Comparison of ENCODE assay signal across 23 mouse cellular contexts in the genomic region with DNA sequence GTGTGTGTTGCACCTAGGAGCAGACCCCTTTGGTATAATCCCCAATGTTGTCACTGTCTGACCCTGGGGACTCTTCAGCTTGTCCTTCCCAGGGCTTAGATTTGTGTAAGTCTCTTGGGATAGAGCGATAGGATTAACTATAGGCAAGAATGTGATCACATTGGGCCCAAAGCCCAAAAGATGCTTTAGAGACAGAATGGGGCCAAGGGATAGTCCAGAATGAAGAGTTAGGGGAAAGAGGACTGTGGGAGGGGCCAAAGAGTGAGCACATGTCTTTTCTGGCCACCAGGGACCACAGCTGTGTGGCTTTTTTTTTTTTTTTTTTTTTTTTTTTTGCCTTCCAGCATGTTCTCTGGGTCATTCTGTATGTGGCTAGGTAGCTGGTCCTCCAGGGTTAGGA. TPM values are rescaled to one million over a fixed set of nuclear protein-coding genes. Genes with fewer than 3 reads are reported as not detected.
A peak's percentile ranks its signal among the peaks of the same experiment; 100 is the strongest.
DNase-seq lines count a peak whose midpoint lies in the region; ATAC-seq lines count a peak whose summit lies in the region.
"Had no signal": no experiment of that assay in that cellular context is flagged by ENCODE, and none has a peak within 500 bp of the region (broad histone marks: within the 10 kb centered on the region; RNA-seq: fewer than 3 reads in every experiment).

No protein-coding gene starts in this region.

- peak overlapping the region; percentile 72 for H3K27ac ChIP-seq in forebrain, embryonic 12.5 days
- no peak overlapping the region for H3K27ac ChIP-seq in forebrain, embryonic 16.5 days (ENCODE audit: low read length)
- H3K27ac ChIP-seq in limb, embryonic 12.5 days, result peak overlapping the region; percentile 79; the same call in 1 of the 2 replicates
- H3K27ac ChIP-seq: gastrocnemius, adult 2 months; hindbrain, embryonic 13.5 days; left cerebral cortex, adult 2 months; liver, embryonic 13.5 days; lung, embryonic 15.5 days had no signal

- H3K9ac ChIP-seq in forebrain, embryonic 12.5 days, result no peak overlapping the region
- no peak overlapping the region for H3K9ac ChIP-seq in forebrain, embryonic 16.5 days (replicated peaks; ENCODE audit: low read depth, low read length)
- H3K9ac ChIP-seq in limb, embryonic 12.5 days (replicated peaks), result no peak overlapping the region
- H3K9ac ChIP-seq: hindbrain, embryonic 13.5 days; liver, embryonic 13.5 days; lung, embryonic 15.5 days had no signal

- peaks cover 53% of the 10 kb centered on the region for H3K36me3 ChIP-seq in forebrain, embryonic 12.5 days (replicated peaks)
- H3K36me3 ChIP-seq in forebrain, embryonic 16.5 days (ENCODE audit: control insufficient read depth, insufficient read depth), result no peaks in the 10 kb centered on the region
- H3K36me3 ChIP-seq in limb, embryonic 12.5 days, result peaks cover 63% of the 10 kb centered on the region
- H3K36me3 ChIP-seq: liver, embryonic 13.5 days had no signal

- peak; percentile 37 for DNase-seq in retina, postnatal 1 day
- no peak for DNase-seq in retina, embryonic 14.5 days (ENCODE audit: low spot score)
- DNase-seq in layer of hippocampus, adult 9-11 months, result no peak
- DNase-seq in thymus, postnatal 14 days, result no peak
- DNase-seq: cerebellum, adult 11 months; cerebellum, adult 9-11 months; gastrocnemius, adult 2 months; kidney, adult 18-20 months; liver, embryonic 13.5 days; lung, postnatal 36 days; right cerebral cortex, postnatal 25 days; thymus, postnatal 36 days had no signal

- WGBS in forebrain, embryonic 12.5 days, result 20% methylated on average over 1 of the region's 1 CpGs
- WGBS in forebrain, embryonic 16.5 days, result 32% methylated on average over 1 of the region's 1 CpGs
- 91% methylated on average over 1 of the region's 1 CpGs for WGBS in limb, embryonic 12.5 days

- peaks cover 10% of the 10 kb centered on the region for H3K27me3 ChIP-seq in forebrain, embryonic 12.5 days
- peaks cover 4% of the 10 kb centered on the region for H3K27me3 ChIP-seq in forebrain, embryonic 16.5 days (replicated peaks; ENCODE audit: control insufficient read depth, insufficient read depth, low read length)
- no peaks in the 10 kb centered on the region for H3K27me3 ChIP-seq in limb, embryonic 12.5 days
- H3K27me3 ChIP-seq: hindbrain, embryonic 13.5 days; liver, embryonic 13.5 days; lung, embryonic 15.5 days had no signal

- H3K9me3 ChIP-seq in forebrain, embryonic 12.5 days, result no peaks in the 10 kb centered on the region
- H3K9me3 ChIP-seq in forebrain, embryonic 16.5 days (ENCODE audit: control insufficient read depth, low read length), result no peaks in the 10 kb centered on the region
- no peaks in the 10 kb centered on the region for H3K9me3 ChIP-seq in limb, embryonic 12.5 days
- H3K9me3 ChIP-seq: hindbrain, embryonic 13.5 days; liver, embryonic 13.5 days; lung, embryonic 15.5 days had no signal

- H3K4me3 ChIP-seq in forebrain, embryonic 12.5 days (replicated peaks), result no peak overlapping the region
- H3K4me3 ChIP-seq in forebrain, embryonic 16.5 days (replicated peaks; ENCODE audit: low read length), result no peak overlapping the region
- H3K4me3 ChIP-seq in limb, embryonic 12.5 days (replicated peaks), result no peak overlapping the region
- H3K4me3 ChIP-seq: erythroblast, embryonic 14.5 days; gastrocnemius, adult 2 months; hindbrain, embryonic 13.5 days; left cerebral cortex, adult 2 months; liver, embryonic 13.5 days; lung, embryonic 15.5 days had no signal

- H3K4me1 ChIP-seq in forebrain, embryonic 12.5 days, result peaks cover 65% of the 10 kb centered on the region
- H3K4me1 ChIP-seq in forebrain, embryonic 16.5 days (replicated peaks; ENCODE audit: control insufficient read depth, insufficient read depth, low read length), result peaks cover 8% of the 10 kb centered on the region
- H3K4me1 ChIP-seq in limb, embryonic 12.5 days (replicated peaks), result peaks cover 57% of the 10 kb centered on the region
- H3K4me1 ChIP-seq: liver, embryonic 13.5 days; lung, embryonic 15.5 days had no signal

- no peak overlapping the region for H3K4me2 ChIP-seq in forebrain, embryonic 12.5 days
- H3K4me2 ChIP-seq in forebrain, embryonic 16.5 days (ENCODE audit: low read length), result no peak overlapping the region
- no peak overlapping the region for H3K4me2 ChIP-seq in limb, embryonic 12.5 days
- H3K4me2 ChIP-seq: hindbrain, embryonic 13.5 days; liver, embryonic 13.5 days; lung, embryonic 15.5 days had no signal

- ATAC-seq in forebrain, embryonic 12.5 days (ENCODE audit: low FRiP score), result no peak
- ATAC-seq in forebrain, embryonic 16.5 days, result no peak
- ATAC-seq in limb, embryonic 12.5 days (ENCODE audit: insufficient number of reproducible peaks, insufficient read depth, low FRiP score, low TSS enrichment, low read depth), result no peak
- ATAC-seq: CD4-positive, CD25-positive, alpha-beta regulatory T cell, adult 4 months; inflammation-experienced regulatory T-cells, adult 6 months had no signal

RNA-seq across cellular contexts. Expression of a gene that starts 46.6 kb away (rescaled TPM):
- polyA plus RNA-seq in forebrain, embryonic 12.5 days (2016; fragmentation: Nextera tagmentation; extraction: Ambion mirVana), result 1.4 and 1.6 TPM in 2 replicates
- polyA plus RNA-seq in forebrain, embryonic 16.5 days (2015; fragmentation: Nextera tagmentation; extraction: Ambion mirVana), result 0.72 and 1.2 TPM in 2 replicates
- polyA plus RNA-seq in limb, embryonic 12.5 days (2016; fragmentation: Nextera tagmentation; extraction: Ambion mirVana), result 1.5 and 1.7 TPM in 2 replicates
- polyA plus RNA-seq: CD4-positive, CD25-positive, alpha-beta regulatory T cell, adult 4 months; inflammation-experienced regulatory T-cells, adult 6 months; spleen, adult 2 months; testis, adult 2 months had no signal
